Mouse (Mus musculus) CH12.LX (cell line): ENCODE measurements around the gene Ikzf1. TPM values are rescaled to one million over a fixed set of nuclear protein-coding genes. Genes with fewer than 3 reads are reported as not detected.

Source experiments
- DNase-seq: peaks from one replicate; pipeline ENCODE4 v3.0.0-alpha.2; 2013; ENCODE audit errors: extremely low read depth
- H3K27ac ChIP-seq: 2 replicates; pipeline ENCODE4 v1.5.1; 2012; ENCODE audit warnings: low read depth, mild to moderate bottlenecking, control low read depth, moderate library complexity; ENCODE audit not compliant: insufficient read depth
- H3K27me3 ChIP-seq: replicated peaks from 2 replicates; pipeline ENCODE3; 2012; ENCODE audit warnings: inconsistent platforms
- H3K36me3 ChIP-seq, 2 experiments: replicated peaks in 1 of 2; 2 replicates each; pipeline versions ENCODE3 to v1.6.1; 2012; ENCODE audit warnings: inconsistent platforms in 1 of 2, low read length in 1 of 2, mild to moderate bottlenecking in 1 of 2, mixed read lengths in 1 of 2, moderate library complexity in 1 of 2; ENCODE audit not compliant: control insufficient read depth in 1 of 2, insufficient read depth in 1 of 2
- H3K4me1 ChIP-seq, 2 experiments: 2 replicates each; pipeline ENCODE4 v1.6.1; 2012; ENCODE audit warnings: inconsistent platforms in 1 of 2, moderate library complexity in 1 of 2; ENCODE audit not compliant: insufficient read depth in 2 of 2, control insufficient read depth in 1 of 2
- H3K4me2 ChIP-seq: 2 replicates; pipeline ENCODE4 v1.6.1; 2012; ENCODE audit warnings: low read depth, mild to moderate bottlenecking, control low read depth; ENCODE audit not compliant: poor library complexity, insufficient read depth, severe bottlenecking
- H3K4me3 ChIP-seq, 3 experiments: fragments of 150-350 bp in 1 of 3; sonication (generic) in 1 of 3; replicated peaks in 1 of 3; 2 replicates each; pipeline versions ENCODE3 to v1.5.1; 2011 to 2012; ENCODE audit warnings: low read depth in 2 of 3, low read length in 2 of 3, mild to moderate bottlenecking in 2 of 3, moderate library complexity in 2 of 3, control low read depth in 1 of 3, improper control_type of control experiment in 1 of 3, inconsistent platforms in 1 of 3, mixed read lengths in 1 of 3; ENCODE audit not compliant: poor library complexity in 1 of 3
- H3K79me2 ChIP-seq: replicated peaks from 2 replicates; pipeline ENCODE4 v1.6.1; 2012; ENCODE audit warnings: mild to moderate bottlenecking, moderate library complexity; ENCODE audit not compliant: control insufficient read depth, poor library complexity, insufficient read depth, severe bottlenecking; ENCODE audit errors: extremely low read depth
- H3K9ac ChIP-seq: 2 replicates; pipeline ENCODE4 v1.6.1; 2012; ENCODE audit warnings: low read depth, mild to moderate bottlenecking, control low read depth, moderate library complexity; ENCODE audit not compliant: insufficient read depth
- H3K9me3 ChIP-seq: replicated peaks from 2 replicates; pipeline ENCODE3; 2012; ENCODE audit warnings: low read length, inconsistent platforms, mixed read lengths
- CHD1 ChIP-seq: IDR thresholded peaks from 2 replicates; pipeline ENCODE4 v1.6.1; 2012; ENCODE audit warnings: low read depth, low read length, improper control_type of control experiment, inconsistent platforms
- ELF1 ChIP-seq: IDR thresholded peaks from 2 replicates; pipeline ENCODE4 v1.6.1; 2014; ENCODE audit warnings: low read depth, mild to moderate bottlenecking, inconsistent platforms, low read length, improper control_type of control experiment
- EP300 ChIP-seq: IDR thresholded peaks from 2 replicates; pipeline ENCODE4 v1.6.1; 2011; ENCODE audit warnings: low read length, improper control_type of control experiment
- ETS1 ChIP-seq: conservative IDR thresholded peaks from 2 replicates; pipeline ENCODE4 v1.6.1; 2012; ENCODE audit warnings: low read depth, mild to moderate bottlenecking, inconsistent platforms, low read length, improper control_type of control experiment, moderate library complexity
- GABPA ChIP-seq: IDR thresholded peaks from 2 replicates; pipeline ENCODE4 v1.6.1; 2012; ENCODE audit warnings: low read depth, low read length, improper control_type of control experiment, inconsistent platforms; ENCODE audit not compliant: insufficient replicate concordance
- HCFC1 ChIP-seq: IDR thresholded peaks from 2 replicates; pipeline ENCODE4 v1.6.1; 2012; ENCODE audit warnings: low read depth, mild to moderate bottlenecking, inconsistent platforms, low read length, improper control_type of control experiment
- IRF4 ChIP-seq: IDR thresholded peaks from 2 replicates; pipeline ENCODE4 v1.6.1; 2014; ENCODE audit warnings: low read depth, mild to moderate bottlenecking, inconsistent platforms, low read length, improper control_type of control experiment
- JUN ChIP-seq: IDR thresholded peaks from 2 replicates; pipeline ENCODE4 v1.6.1; 2011; ENCODE audit warnings: low read depth, mild to moderate bottlenecking, low read length, improper control_type of control experiment, moderate library complexity; ENCODE audit not compliant: insufficient read depth
- JUND ChIP-seq: conservative IDR thresholded peaks from 2 replicates; pipeline ENCODE4 v1.6.1; 2011; ENCODE audit warnings: low read depth, low read length, improper control_type of control experiment
- MAFK ChIP-seq: IDR thresholded peaks from 2 replicates; pipeline ENCODE4 v1.6.1; 2011; ENCODE audit warnings: low read length, improper control_type of control experiment; ENCODE audit not compliant: insufficient replicate concordance
- MAX ChIP-seq: IDR thresholded peaks from 2 replicates; pipeline ENCODE4 v1.6.1; 2011; ENCODE audit warnings: low read length, improper control_type of control experiment
- MYC ChIP-seq: IDR thresholded peaks from 2 replicates; pipeline ENCODE4 v1.6.1; 2011; ENCODE audit warnings: low read depth, mild to moderate bottlenecking, improper control_type of control experiment, low read length
- POLR2A ChIP-seq: IDR thresholded peaks from 2 replicates; pipeline ENCODE4 v1.6.1; 2011; ENCODE audit warnings: low read depth, mild to moderate bottlenecking, improper control_type of control experiment, low read length
- POLR2AphosphoS2 ChIP-seq: IDR thresholded peaks from 2 replicates; pipeline ENCODE4 v1.6.1; 2011; ENCODE audit warnings: low read depth, low read length, improper control_type of control experiment
- RAD21 ChIP-seq: IDR thresholded peaks from 2 replicates; pipeline ENCODE4 v1.6.1; 2011; ENCODE audit warnings: low read depth, mild to moderate bottlenecking, low read length, improper control_type of control experiment, moderate library complexity
- RCOR1 ChIP-seq: conservative IDR thresholded peaks from 2 replicates; pipeline ENCODE4 v1.6.1; 2012; ENCODE audit warnings: low read depth, mild to moderate bottlenecking, inconsistent platforms, low read length, improper control_type of control experiment
- SIN3A ChIP-seq: IDR thresholded peaks from 2 replicates; pipeline ENCODE4 v1.6.1; 2012; ENCODE audit warnings: low read length, improper control_type of control experiment, inconsistent platforms
- TBP ChIP-seq: conservative IDR thresholded peaks from 2 replicates; pipeline ENCODE4 v1.6.1; 2011; ENCODE audit warnings: low read depth, low read length, improper control_type of control experiment
- TCF12 ChIP-seq: IDR thresholded peaks from 2 replicates; pipeline ENCODE4 v1.6.1; 2014; ENCODE audit warnings: low read depth, mild to moderate bottlenecking, inconsistent platforms, low read length, improper control_type of control experiment
- UBTF ChIP-seq: IDR thresholded peaks from 2 replicates; pipeline ENCODE4 v1.6.1; 2012; ENCODE audit warnings: low read depth, mild to moderate bottlenecking, inconsistent platforms, low read length, improper control_type of control experiment, moderate library complexity
- USF1 ChIP-seq: IDR thresholded peaks from 2 replicates; pipeline ENCODE4 v1.6.1; 2014; ENCODE audit warnings: low read depth, mild to moderate bottlenecking, inconsistent platforms, low read length, improper control_type of control experiment
- ZC3H11A ChIP-seq: IDR thresholded peaks from 2 replicates; pipeline ENCODE4 v1.6.1; 2012; ENCODE audit warnings: low read depth, mild to moderate bottlenecking, inconsistent platforms, low read length, improper control_type of control experiment
- ZMIZ1 ChIP-seq: IDR thresholded peaks from 2 replicates; pipeline ENCODE4 v1.6.1; 2012; ENCODE audit warnings: low read depth, mild to moderate bottlenecking, inconsistent platforms, low read length, improper control_type of control experiment
- ZNF384 ChIP-seq: IDR thresholded peaks from 2 replicates; pipeline ENCODE4 v1.6.1; 2012; ENCODE audit warnings: low read depth, low read length, improper control_type of control experiment, inconsistent platforms
- dilution Hi-C: fragments of 300-500 bp; cut with MboI; formaldehyde crosslinking; loops from 2 replicates; pipeline ENCODE4 v1.14.3; 2020; ENCODE audit warnings: low sequenced_read_pairs; ENCODE audit not compliant: extremely low pct_unique_long_range_greater_than_20kb, extremely low pct_ligation_motif_present
- in situ Hi-C: fragments of 300-500 bp; cut with MboI; formaldehyde crosslinking; loops from 3 replicates; pipeline ENCODE4 v1.14.3; 2019; ENCODE audit warnings: low sequenced_read_pairs, low pct_ligation_motif_present, low pct_unique_long_range_greater_than_20kb, mixed read lengths
- polyA plus RNA-seq: library from polyadenylated mRNA; unstranded; fragments of >175 nt; gene quantifications from 2 replicates; pipeline ENCODE4 v1.2.1, GENCODE M21; 2012; ENCODE audit warnings: low read depth; ENCODE audit not compliant: insufficient read length
- total RNA-seq, 2 experiments: library from RNA; depleted of rRNA; stranded (reverse); fragments of 300-350 nt in 1 of 2; fragments of >200 nt in 1 of 2; gene quantifications; 2 replicates each; pipeline ENCODE4 v1.2.3; 2012 to 2014

Ikzf1 gene
- total and polyA plus RNA-seq, 3 experiments = 33.1 to 68.7 (median 51.2) TPM

DNA sequence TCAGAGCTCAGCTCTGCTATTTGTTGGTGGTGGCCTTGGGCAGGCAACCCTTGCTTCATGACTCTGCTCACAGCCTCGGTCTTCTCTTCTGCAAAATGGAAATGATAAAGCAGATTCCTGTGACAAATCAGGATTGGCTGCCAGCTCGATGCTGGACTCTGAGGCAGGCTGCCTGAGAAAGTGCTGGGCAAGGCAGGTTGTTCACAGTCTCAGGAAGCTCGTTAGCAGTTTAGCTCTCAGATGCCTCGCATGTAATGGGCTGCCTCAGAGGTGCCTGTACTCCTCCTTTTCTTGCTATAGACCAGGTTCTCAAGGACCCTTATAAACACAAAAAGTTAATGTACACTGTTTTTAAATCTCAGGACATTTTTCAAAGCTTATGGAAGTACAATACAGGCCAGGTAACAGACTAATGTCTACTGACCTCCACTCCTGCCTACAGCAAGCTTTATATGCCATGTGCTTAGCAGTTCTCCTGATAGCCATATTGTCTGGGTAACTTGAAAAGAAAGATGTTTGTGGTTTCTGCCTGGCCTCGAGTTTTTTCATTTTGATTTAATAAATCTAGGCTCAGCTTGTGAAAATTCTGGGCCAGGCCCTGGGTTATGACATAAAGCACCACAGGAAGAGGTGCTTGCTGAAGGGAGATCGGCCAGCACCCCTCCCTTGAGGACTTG, 10.5 kb downstream of the Ikzf1 start (continued):
- TF ChIP-seq POLR2AphosphoS2 (peak; percentile 13; the same call in 1 of the 2 replicates), MAX (peak; percentile 69), EP300 (no peak), GABPA (no peak), SIN3A (peak; percentile 65; the same call in 1 of the 2 replicates), ZMIZ1 (no peak), MAFK (no peak), TBP (no peak), ZNF384 (no peak), RAD21 (no peak), HCFC1 (no peak)

DNA sequence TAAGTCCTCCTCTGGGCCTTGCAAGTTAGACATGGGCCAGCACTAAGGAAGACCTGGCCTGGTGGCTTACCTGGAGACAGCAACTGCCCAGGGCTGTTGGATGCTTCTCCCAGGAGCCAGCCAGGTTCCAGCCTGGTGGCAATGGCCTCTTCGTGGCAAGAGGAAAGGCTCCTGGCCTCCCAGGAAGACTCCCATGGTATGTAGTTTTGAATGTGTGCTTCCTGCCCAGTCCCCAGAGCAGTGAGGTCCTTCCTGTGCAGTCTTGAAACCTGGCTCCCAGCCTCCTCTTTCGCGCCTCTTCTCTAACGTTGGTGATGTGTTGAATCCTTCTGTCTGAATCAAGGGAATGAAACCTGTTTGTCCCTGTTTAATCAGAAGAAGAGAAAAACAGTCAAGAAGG, 11.1 kb downstream of the Ikzf1 start:
- Histone ChIP-seq H3K4me1 (peaks cover 42 to 88% of the 10 kb centered on the region in 2 experiments), H3K9ac (peak overlapping the region; percentile 57), H3K4me2 (peak overlapping the region; percentile 76), H3K4me3 (peak overlapping the region; percentile 23 to 50 (median 38)), H3K36me3 (peaks cover 12 to 36% of the 10 kb centered on the region in 2 experiments), H3K79me2 (peaks cover 87% of the 10 kb centered on the region), H3K27ac (peak overlapping the region; percentile 99), H3K9me3 (no peaks in the 10 kb centered on the region), H3K27me3 (no peaks in the 10 kb centered on the region)
- TF ChIP-seq RCOR1 (no peak), POLR2AphosphoS2 (no peak), UBTF (no peak), MAX (no peak), MAFK (no peak), GABPA (no peak), MYC (no peak), HCFC1 (0 out of 2 replicates have a peak, but pooled peaks have one; percentile 7), JUN (no peak), CHD1 (0 out of 2 replicates have a peak, but pooled peaks have one; percentile 16), JUND (no peak), POLR2A (peak; percentile 38), USF1 (no peak), ETS1 (no peak), ELF1 (no peak), ZC3H11A (no peak), TCF12 (0 out of 2 replicates have a peak, but pooled peaks have one; percentile 41), IRF4 (0 out of 2 replicates have a peak, but pooled peaks have one; percentile 33)
- in situ Hi-C loops (loop anchor here (5.0 to 25.0 kb wide), 2 partner anchors 41 to 266 kb away; no protein-coding TSS in a partner anchor), dilution Hi-C loops (no loop called here)
- peak; percentile 57 for DNase-seq
